Mouse (Mus musculus) brain, embryonic 18.5 days (tissue): ENCODE results near the gene Scgb1b10.
"Not testable (repeated sequence)": the region's sequence is repeated elsewhere in the genome, so short reads cannot be mapped to it uniquely, and the experiment has no call there.

Source experiments
- DNase-seq: peaks from one replicate; pipeline ENCODE4 v3.0.0-alpha.2; 2012; ENCODE audit warnings: low read depth, low spot score

Gene Scgb1b10

GRCm38 (mm10) chr7:32100553-32100952, at the start of gene Scgb1b10:
Gene Scgb1b10 (plus strand): TSS chr7:32100853.
- not testable (repeated sequence) for DNase-seq
